Mouse (Mus musculus) lung, postnatal 0 days (tissue): ENCODE data around the gene Slc25a29.

ENCODE experiments used
- CTCF ChIP-seq: IDR thresholded peaks from 2 replicates; pipeline ENCODE4 v1.5.1; 2016; ENCODE audit warnings: antibody characterized with exemption, mild to moderate bottlenecking
- EP300 ChIP-seq: IDR thresholded peaks from 2 replicates; pipeline ENCODE4 v1.6.1; 2016; ENCODE audit warnings: antibody characterized with exemption, mild to moderate bottlenecking, control low read depth

GRCm38 (mm10) chr12:108855081-108855480, 19.4 kb upstream of the Slc25a29 start:
- TF ChIP-seq CTCF (no peak), EP300 (no peak)
